Mouse (Mus musculus) adrenal gland (tissue): ENCODE measurements around the gene Lat.

Experiments used
- intact Hi-C: fragments of 180-260 bp; cut with DNase I; formaldehyde crosslinking; loops from one replicate; pipeline ENCODE4 v1.15.1; 2025
- microRNA-seq, 2 experiments: library from miRNA; unstranded; fragments of <30 nt; microRNA quantifications; one replicate each; pipeline ENCODE4; 2019

Lat gene

GRCm38 (mm10) chr7:126338906-126339305 is 30.5 kb downstream of the Lat start:
- intact Hi-C loops, result no loop called here

- intact Hi-C loops, result no loop called here
These were observed 33.8 kb downstream of the Lat start for GRCm38 (mm10) chr7:126335556-126335955.

- intact Hi-C loops, result no loop called here
These were observed 36.7 kb downstream of the Lat start for GRCm38 (mm10) chr7:126332691-126333090.

- intact Hi-C loops, result no loop called here
These were observed 38.7 kb downstream of the Lat start for GRCm38 (mm10) chr7:126330693-126331092.

DNA sequence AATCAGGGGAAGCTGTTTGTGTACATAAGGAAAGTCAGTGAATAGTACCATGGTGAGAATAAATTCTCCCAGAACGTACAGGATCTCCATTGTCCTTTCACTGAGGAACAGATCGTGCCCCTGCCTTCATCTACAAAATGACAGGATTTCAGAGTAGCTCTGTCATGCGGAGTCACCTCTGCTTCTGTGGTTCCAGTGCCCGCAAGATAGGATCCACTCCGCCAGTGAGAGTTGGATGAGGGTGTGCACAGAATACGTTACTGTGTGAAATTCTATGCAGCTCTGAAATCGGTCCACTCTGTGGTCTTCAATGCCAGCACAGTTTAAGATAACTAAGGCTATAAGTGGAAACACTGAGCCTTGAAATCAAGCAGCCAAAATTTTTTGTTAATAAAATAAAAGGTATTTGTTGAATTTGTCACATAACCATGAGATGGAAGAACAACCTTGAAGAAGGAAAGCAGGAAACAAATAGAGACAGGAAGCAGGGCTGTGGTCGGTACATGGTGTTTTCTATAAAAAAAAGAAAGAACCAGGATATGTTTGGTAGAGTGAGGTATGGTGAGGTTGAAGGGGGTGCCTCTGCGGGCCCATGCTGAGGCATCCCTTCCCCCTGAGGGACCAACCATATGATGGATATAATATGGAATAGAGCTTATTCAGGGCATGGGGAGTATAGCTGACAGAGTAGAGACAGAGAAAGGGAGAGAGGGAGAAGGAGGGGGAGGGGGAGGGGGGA is 39.3 kb downstream of the Lat start:
- intact Hi-C loops, result loop anchor here (10.0 kb wide), 1 partner anchor 195 kb away; no protein-coding TSS in a partner anchor

- intact Hi-C loops, result loop anchor here (10.0 kb wide), 1 partner anchor 196 kb away; no protein-coding TSS in a partner anchor
These were observed 40.5 kb downstream of the Lat start for GRCm38 (mm10) chr7:126328848-126329247.

DNA sequence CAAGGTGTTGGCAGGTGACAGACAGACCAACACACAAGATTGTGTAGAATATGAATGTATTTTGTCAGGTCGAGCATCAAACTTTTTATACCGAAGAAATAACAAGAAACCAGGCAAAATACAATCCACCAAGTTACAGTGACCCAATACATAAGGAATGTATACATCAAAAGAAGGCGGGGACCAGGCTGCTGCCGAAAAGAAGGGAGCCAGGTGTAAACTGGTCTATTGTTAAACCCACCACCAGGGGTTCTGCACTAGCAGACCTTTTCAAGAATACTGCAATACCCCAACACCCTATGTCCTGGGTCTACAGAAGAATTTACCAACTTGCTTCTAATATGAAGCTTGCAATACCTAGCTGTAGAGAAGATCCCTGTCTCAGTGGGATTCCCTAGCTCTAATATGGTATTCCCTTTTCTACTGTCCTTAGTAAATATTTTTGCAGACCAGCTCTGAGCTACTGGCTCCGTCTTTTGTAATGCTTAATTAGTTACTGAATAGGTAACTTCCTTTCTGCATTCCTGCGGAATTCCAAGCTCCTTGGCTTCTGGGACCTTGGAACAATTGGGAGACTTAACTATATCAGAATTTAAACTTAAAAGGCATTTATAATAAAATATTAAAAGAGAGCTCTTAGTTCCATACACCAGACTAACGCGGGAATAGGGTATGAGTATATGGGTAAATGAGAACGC is 43.6 kb downstream of the Lat start:
- intact Hi-C loops, result loop anchor here (10.0 kb wide), 1 partner anchor 199 kb away; no protein-coding TSS in a partner anchor

DNA sequence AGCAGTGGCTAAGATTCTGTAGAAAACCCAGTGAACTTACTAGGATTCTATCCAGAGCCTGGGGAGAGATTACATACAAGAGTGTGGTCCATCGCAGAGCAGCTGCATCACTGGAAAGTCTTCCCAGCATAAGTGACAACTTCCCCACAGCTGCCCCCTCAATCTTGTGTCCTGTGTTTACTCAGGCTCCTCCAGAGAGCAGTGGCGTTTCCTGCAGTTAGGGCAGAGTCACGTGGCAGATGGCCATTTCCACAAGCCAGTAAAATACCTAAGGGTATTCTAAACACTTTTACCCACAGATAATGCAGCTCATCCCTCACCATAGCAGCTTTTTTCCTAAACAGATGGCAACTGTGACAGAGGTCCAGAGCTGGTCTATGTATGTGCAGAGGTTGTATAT is 44.6 kb downstream of the Lat start:
- intact Hi-C loops, result loop anchor here (10.0 kb wide), 1 partner anchor 200 kb away; no protein-coding TSS in a partner anchor

GRCm38 (mm10) chr7:126323729-126324128 is 45.6 kb downstream of the Lat start:
- intact Hi-C loops, result loop anchor here (1.0 to 10.0 kb wide), 2 partner anchors 55 to 201 kb away; no protein-coding TSS in a partner anchor

- intact Hi-C loops, result no loop called here
These were observed 55.1 kb downstream of the Lat start for GRCm38 (mm10) chr7:126314273-126314672.

Small RNA genes within 50 kb of the gene (microRNA-seq; reads per million reads assigned to microRNA genes)
- gene Mir7058, result 0 to 0.11 reads per million in 2 experiments
